Mouse (Mus musculus) c-Kit-positive CD71-positive TER-119-negative erythroid progenitor cells, embryonic 14.5 days (primary cell): ENCODE results near the gene Dnlz.

Source experiments
- DNase-seq: peaks from one replicate; pipeline ENCODE4 v3.0.0-alpha.2; 2013; ENCODE audit warnings: low read depth

Gene Dnlz

GRCm38 (mm10) chr2:26357484-26357883, 5.6 kb upstream of the Dnlz start:
- no peak for DNase-seq

GRCm38 (mm10) chr2:26356678-26357077, 4.8 kb upstream of the Dnlz start:
- no peak for DNase-seq

GRCm38 (mm10) chr2:26356231-26356630, 4.3 kb upstream of the Dnlz start:
- DNase-seq, result no peak

GRCm38 (mm10) chr2:26354401-26354800, 2.5 kb upstream of the Dnlz start:
- DNase-seq, result no peak

- DNase-seq, result no peak
These were observed 1.4 kb upstream of the Dnlz start for GRCm38 (mm10) chr2:26353066-26353980.

- DNase-seq, result no peak
These were observed 491 bp upstream of the Dnlz start for GRCm38 (mm10) chr2:26352291-26352910.

- no peak for DNase-seq
These were observed 3.7 kb downstream of the Dnlz start for GRCm38 (mm10) chr2:26348241-26348640.

- no peak for DNase-seq
These were observed 9.1 kb downstream of the Dnlz start for GRCm38 (mm10) chr2:26342609-26343490.

GRCm38 (mm10) chr2:26342044-26342443, 9.9 kb downstream of the Dnlz start:
- no peak for DNase-seq

GRCm38 (mm10) chr2:26341510-26341981, 10.4 kb downstream of the Dnlz start:
- no peak for DNase-seq

GRCm38 (mm10) chr2:26339204-26339551, 12.7 kb downstream of the Dnlz start:
- no peak for DNase-seq

- no peak for DNase-seq
These were observed 13.4 kb downstream of the Dnlz start for GRCm38 (mm10) chr2:26338302-26339203.

- DNase-seq, result no peak
These were observed 21.2 kb downstream of the Dnlz start for GRCm38 (mm10) chr2:26330702-26331101.

GRCm38 (mm10) chr2:26330056-26330468, 21.8 kb downstream of the Dnlz start:
- no peak for DNase-seq

- DNase-seq, result no peak
These were observed 22.5 kb downstream of the Dnlz start for GRCm38 (mm10) chr2:26329402-26329801.

- DNase-seq, result no peak
These were observed 24.1 kb downstream of the Dnlz start for GRCm38 (mm10) chr2:26327852-26328251.

- DNase-seq, result peak; percentile 71
These were observed 26.3 kb downstream of the Dnlz start for GRCm38 (mm10) chr2:26325386-26326181.

- DNase-seq, result no peak
These were observed 27.0 kb downstream of the Dnlz start for GRCm38 (mm10) chr2:26324917-26325316.

- DNase-seq, result no peak
These were observed 28.2 kb downstream of the Dnlz start for GRCm38 (mm10) chr2:26323589-26324325.
